Mouse (Mus musculus) regulatory T cell (primary cell): ENCODE measurements at regions not wholly inside any gene's neighbourhood (a gene's known extent, or its start where the extent isn't known, plus 50 kb on each side); places are given as distances from the start of the nearest gene placed in this dataset.

ENCODE experiments used
- in situ Hi-C: fragments of 300-600 bp; cut with MboI, MseI; formaldehyde crosslinking; loops from one replicate; pipeline ENCODE4 v1.15.1; 2025; ENCODE audit warnings: high pct_unique_total_duplicates

- in situ Hi-C loops: no loop called here
Measured at GRCm38 (mm10) chr16:86009638-86010329, 108.2 kb upstream of the Adamts5 start.

- in situ Hi-C loops: no loop called here
Measured at GRCm38 (mm10) chr16:86007799-86008198, 106.2 kb upstream of the Adamts5 start.

- in situ Hi-C loops: no loop called here
Measured at GRCm38 (mm10) chr16:86000846-86001245, 99.2 kb upstream of the Adamts5 start.

GRCm38 (mm10) chr16:85985841-85986240 is 84.2 kb upstream of the Adamts5 start:
- in situ Hi-C loops: no loop called here

- in situ Hi-C loops: no loop called here
Measured at GRCm38 (mm10) chr16:85977102-85977501, 75.5 kb upstream of the Adamts5 start.

GRCm38 (mm10) chr16:85966892-85967444 is 65.3 kb upstream of the Adamts5 start:
- in situ Hi-C loops: no loop called here

- in situ Hi-C loops: no loop called here
Measured at GRCm38 (mm10) chr16:85966251-85966650, 64.6 kb upstream of the Adamts5 start.

GRCm38 (mm10) chr16:85964352-85965210 is 63.0 kb upstream of the Adamts5 start:
- in situ Hi-C loops: no loop called here

- in situ Hi-C loops: no loop called here
Measured at GRCm38 (mm10) chr16:85956006-85956562, 54.5 kb upstream of the Adamts5 start.

GRCm38 (mm10) chr16:85951628-85952027 is 50.0 kb upstream of the Adamts5 start:
- in situ Hi-C loops: no loop called here
